Mouse (Mus musculus) stomach, postnatal 0 days (tissue): ENCODE data around the gene Cryaa. TPM values are rescaled to one million over a fixed set of nuclear protein-coding genes. Genes with fewer than 3 reads are reported as not detected.

ENCODE experiments used
- ATAC-seq: fragments of 200-750 bp; cut with Nextera tagmentation; 2 replicates; pipeline ENCODE4 v1.8.0; 2017; ENCODE audit not compliant: low FRiP score, low TSS enrichment
- DNase-seq: peaks from one replicate; pipeline ENCODE4 v3.0.0-alpha.2; 2016; ENCODE audit warnings: low spot score
- H3K27ac ChIP-seq: fragments of 300-500 bp; sonication (generic); replicated peaks from 2 replicates; pipeline ENCODE4 v1.5.1; 2014; ENCODE audit warnings: mild to moderate bottlenecking, control low read depth
- H3K27me3 ChIP-seq: fragments of 300-500 bp; sonication (generic); 2 replicates; pipeline ENCODE4 v1.6.1; 2014; ENCODE audit warnings: low read length; ENCODE audit not compliant: control insufficient read depth, insufficient read depth
- H3K36me3 ChIP-seq: fragments of 300-500 bp; sonication (generic); 2 replicates; pipeline ENCODE4 v1.6.1; 2014; ENCODE audit warnings: low read length, mixed read lengths; ENCODE audit not compliant: control insufficient read depth, insufficient read depth
- H3K4me1 ChIP-seq: fragments of 300-500 bp; sonication (generic); replicated peaks from 2 replicates; pipeline ENCODE4 v1.6.1; 2014; ENCODE audit warnings: antibody characterized with exemption; ENCODE audit not compliant: control insufficient read depth, insufficient read depth
- H3K4me2 ChIP-seq: fragments of 300-500 bp; sonication (generic); replicated peaks from 2 replicates; pipeline ENCODE4 v1.6.1; 2014; ENCODE audit warnings: low read depth, mild to moderate bottlenecking, control low read depth, moderate library complexity
- H3K4me3 ChIP-seq: fragments of 300-500 bp; sonication (generic); 2 replicates; pipeline ENCODE4 v1.5.1; 2014; ENCODE audit warnings: low read depth, low read length, control low read depth
- H3K9ac ChIP-seq: fragments of 300-500 bp; sonication (generic); 2 replicates; pipeline ENCODE4 v1.6.1; 2014; ENCODE audit warnings: mild to moderate bottlenecking, low read length, control low read depth, mixed read lengths
- H3K9me3 ChIP-seq: fragments of 300-500 bp; sonication (generic); 2 replicates; pipeline ENCODE4 v1.6.1; 2016; ENCODE audit warnings: low read length; ENCODE audit not compliant: control insufficient read depth
- CTCF ChIP-seq: IDR thresholded peaks from 2 replicates; pipeline ENCODE4 v1.5.1; 2016; ENCODE audit warnings: antibody characterized with exemption, low read depth, mild to moderate bottlenecking, moderate library complexity
- EP300 ChIP-seq: optimal IDR thresholded peaks from 2 replicates; pipeline ENCODE3; 2016; ENCODE audit warnings: antibody characterized with exemption
- WGBS: fragments of 180-500 bp; shearing (Covaris S2); extraction: QIAGEN DNeasy Blood & Tissue Kit; methylation state at CpG from one replicate; pipeline ENCODE4 v1.1.7; 2014; 5-methylcytosine and 5-hydroxymethylcytosine counted together
- polyA plus RNA-seq: library from polyadenylated mRNA; unstranded; fragments of >200 nt; fragmentation: Nextera tagmentation; extraction: Ambion mirVana; gene quantifications from 2 replicates; pipeline ENCODE4 v1.2.1, GENCODE M21; 2015

Gene Cryaa
- polyA plus RNA-seq, 1 experiment from 2014 or later: 0.12 TPM

DNA sequence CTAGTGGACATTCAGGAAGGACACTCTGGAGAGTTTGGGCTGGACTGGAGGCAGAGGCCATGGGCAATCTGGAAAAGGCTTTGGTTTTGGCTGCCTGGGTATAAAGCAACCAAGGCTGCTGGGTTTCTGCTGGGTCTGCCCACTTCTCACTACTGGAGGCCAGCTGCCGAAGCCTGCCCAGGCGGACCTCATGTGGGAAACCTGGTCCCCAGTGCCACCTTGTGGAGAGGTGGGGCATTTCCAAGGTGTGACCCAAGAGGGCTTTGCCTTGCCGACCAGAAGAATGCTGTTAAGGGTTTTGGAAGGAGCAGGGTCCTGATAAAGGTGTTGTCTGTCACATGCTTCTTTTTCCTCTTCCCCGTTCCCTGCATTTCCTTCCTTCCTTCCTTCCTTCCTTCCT, 12.8 kb upstream of the Cryaa start:
- Histone ChIP-seq H3K9ac (no peak overlapping the region), H3K4me1 (no peaks in the 10 kb centered on the region), H3K27me3 (no peaks in the 10 kb centered on the region), H3K27ac (no peak overlapping the region), H3K4me2 (no peak overlapping the region), H3K9me3 (no peaks in the 10 kb centered on the region), H3K4me3 (no peak overlapping the region), H3K36me3 (no peaks in the 10 kb centered on the region)
- DNase-seq: peak; percentile 90
- no peak for TF ChIP-seq EP300
- TF ChIP-seq CTCF: peak; percentile 95
- 5% methylated on average over 4 of the region's 4 CpGs for WGBS
- ATAC-seq: peak; percentile 85

DNA sequence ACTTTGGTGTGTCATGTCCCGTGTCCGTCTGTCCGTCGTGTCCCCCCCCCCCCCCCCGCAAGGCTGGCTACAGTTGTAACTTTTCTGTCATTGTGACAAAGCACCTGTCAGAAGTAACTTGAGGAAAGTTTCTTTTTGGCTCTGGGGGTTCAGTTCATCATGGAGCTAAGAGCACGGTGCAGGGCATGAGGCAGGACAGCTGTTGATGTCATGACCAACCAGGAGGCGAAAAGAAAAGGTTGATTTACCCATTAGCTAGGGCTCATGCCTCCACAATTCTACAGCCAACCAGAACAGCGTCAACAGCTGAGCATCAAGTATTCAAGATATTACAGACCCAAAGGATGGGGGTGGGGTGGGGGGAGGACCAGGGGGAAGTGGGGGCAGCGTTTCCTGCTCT, 9.3 kb upstream of the Cryaa start:
- Histone ChIP-seq H3K4me2 (no peak overlapping the region), H3K9me3 (no peaks in the 10 kb centered on the region), H3K4me1 (no peaks in the 10 kb centered on the region), H3K27me3 (no peaks in the 10 kb centered on the region), H3K27ac (no peak overlapping the region), H3K4me3 (no peak overlapping the region), H3K36me3 (no peaks in the 10 kb centered on the region), H3K9ac (no peak overlapping the region)
- WGBS: 52% methylated on average over 9 of the region's 9 CpGs
- TF ChIP-seq EP300 (no peak), CTCF (no peak)
- DNase-seq (no peak), ATAC-seq (no peak)

DNA sequence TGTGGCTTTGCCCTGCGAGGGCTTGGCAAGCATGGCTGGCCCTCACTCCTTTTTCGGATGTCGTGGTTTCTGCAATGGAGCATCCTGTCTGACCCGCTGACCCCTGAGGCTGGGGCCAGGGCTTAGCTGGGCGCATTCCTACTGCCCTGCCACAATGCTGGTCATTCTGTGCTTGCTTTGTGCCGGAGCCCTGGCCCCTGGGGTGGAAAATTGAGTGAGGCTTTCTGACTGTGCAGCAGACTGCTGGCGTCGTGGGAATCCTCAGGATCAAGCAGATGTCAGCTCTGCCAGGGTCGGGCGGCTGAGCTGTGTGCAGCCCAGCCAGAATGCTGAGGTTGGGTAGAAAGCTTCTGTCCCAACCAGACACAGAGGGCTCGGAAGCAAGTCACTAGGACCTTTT, 7.4 kb upstream of the Cryaa start:
- Histone ChIP-seq H3K4me2 (no peak overlapping the region), H3K4me1 (no peaks in the 10 kb centered on the region), H3K4me3 (no peak overlapping the region), H3K36me3 (no peaks in the 10 kb centered on the region), H3K9me3 (no peaks in the 10 kb centered on the region), H3K9ac (no peak overlapping the region), H3K27ac (no peak overlapping the region), H3K27me3 (no peaks in the 10 kb centered on the region)
- DNase-seq: no peak
- no peak for ATAC-seq
- 49% methylated on average over 11 of the region's 11 CpGs for WGBS
- TF ChIP-seq CTCF: no peak
- TF ChIP-seq EP300: no peak

DNA sequence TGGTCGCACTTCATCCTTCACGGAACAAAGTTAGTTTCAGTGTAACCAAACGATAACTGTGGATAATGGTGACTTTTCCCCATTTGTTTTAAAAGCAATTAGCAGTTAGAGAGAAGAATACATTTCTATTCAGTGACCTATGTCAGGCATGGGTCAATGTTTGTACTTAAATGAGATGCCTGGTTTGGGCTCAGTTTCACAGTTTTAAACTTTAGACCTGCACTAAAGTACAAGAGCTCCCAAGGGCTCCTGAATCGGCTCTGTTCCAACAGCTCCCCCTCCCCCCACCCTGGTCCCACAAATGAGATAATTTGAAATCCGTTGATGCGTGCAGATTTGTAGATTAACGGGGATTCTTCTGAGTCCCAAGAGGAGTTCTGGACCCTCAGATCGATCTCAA, 5.9 kb upstream of the Cryaa start:
- ATAC-seq (no peak), DNase-seq (no peak)
- Histone ChIP-seq H3K27ac (no peak overlapping the region), H3K4me2 (no peak overlapping the region), H3K27me3 (no peaks in the 10 kb centered on the region), H3K9me3 (no peaks in the 10 kb centered on the region), H3K4me1 (no peaks in the 10 kb centered on the region), H3K9ac (no peak overlapping the region), H3K36me3 (no peaks in the 10 kb centered on the region), H3K4me3 (no peak overlapping the region)
- WGBS: 75% methylated on average over 8 of the region's 8 CpGs
- TF ChIP-seq EP300 (no peak), CTCF (no peak)

DNA sequence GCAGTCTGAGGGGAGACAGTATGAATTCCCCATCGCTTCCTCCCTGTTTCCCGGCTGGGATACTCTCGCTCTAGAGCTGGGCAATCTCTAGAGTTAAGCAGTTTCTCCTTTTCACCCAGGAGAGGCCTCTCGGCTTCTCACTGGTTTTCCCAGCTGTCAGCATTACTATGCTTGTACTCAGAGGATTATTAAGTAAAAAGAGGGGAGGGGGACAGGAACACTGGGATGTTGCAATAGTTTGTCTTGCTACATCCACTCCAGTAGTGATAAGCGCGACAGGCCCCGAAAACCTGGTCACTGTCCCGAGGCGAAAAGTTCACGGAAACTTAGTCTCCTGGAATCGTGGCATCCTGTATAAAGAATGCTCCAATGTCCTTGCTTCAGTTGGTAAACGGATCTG, 5.3 kb upstream of the Cryaa start:
- no peak for DNase-seq
- TF ChIP-seq CTCF (no peak), EP300 (no peak)
- no peak overlapping the region for H3K9ac ChIP-seq
- no peak overlapping the region for H3K4me3 ChIP-seq
- no peaks in the 10 kb centered on the region for H3K9me3 ChIP-seq
- no peaks in the 10 kb centered on the region for H3K36me3 ChIP-seq
- no peaks in the 10 kb centered on the region for H3K27me3 ChIP-seq
- no peak for ATAC-seq
- WGBS: 86% methylated on average over 12 of the region's 12 CpGs
- no peak overlapping the region for H3K4me2 ChIP-seq
- H3K4me1 ChIP-seq: no peaks in the 10 kb centered on the region
- H3K27ac ChIP-seq: no peak overlapping the region

DNA sequence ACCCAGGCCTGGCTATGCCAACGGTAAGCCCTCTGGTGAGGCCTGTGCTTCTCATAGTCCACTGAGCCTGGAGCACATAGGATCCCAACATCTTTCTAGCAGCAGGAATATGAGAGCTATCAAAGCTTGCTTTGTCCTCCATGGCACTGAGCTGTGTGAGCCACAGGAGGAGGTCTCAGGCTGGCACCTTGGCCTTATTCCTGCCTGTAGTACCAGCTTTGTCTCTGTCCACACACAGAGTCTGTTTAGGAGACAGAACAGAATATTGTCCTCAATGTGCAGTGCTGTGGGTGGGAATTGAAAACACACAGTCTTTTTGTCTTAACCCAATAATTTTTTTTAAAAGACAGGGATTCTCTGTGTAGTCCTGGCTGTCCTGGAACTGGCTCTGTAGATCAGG, 3.2 kb upstream of the Cryaa start:
- Histone ChIP-seq H3K27ac (no peak overlapping the region), H3K9ac (no peak overlapping the region), H3K4me2 (no peak overlapping the region), H3K4me3 (no peak overlapping the region), H3K4me1 (no peaks in the 10 kb centered on the region), H3K9me3 (no peaks in the 10 kb centered on the region), H3K36me3 (no peaks in the 10 kb centered on the region), H3K27me3 (no peaks in the 10 kb centered on the region)
- TF ChIP-seq CTCF (no peak), EP300 (no peak)
- DNase-seq (no peak), ATAC-seq (no peak; the same call in 1 of the 2 replicates)
- WGBS: 60% methylated on average over 1 of the region's 1 CpGs
